Mouse (Mus musculus): ENCODE measurements at regions not wholly inside any gene's neighbourhood (a gene's known extent, or its start where the extent isn't known, plus 50 kb on each side); places are given as distances from the start of the nearest gene placed in this dataset.

DNA sequence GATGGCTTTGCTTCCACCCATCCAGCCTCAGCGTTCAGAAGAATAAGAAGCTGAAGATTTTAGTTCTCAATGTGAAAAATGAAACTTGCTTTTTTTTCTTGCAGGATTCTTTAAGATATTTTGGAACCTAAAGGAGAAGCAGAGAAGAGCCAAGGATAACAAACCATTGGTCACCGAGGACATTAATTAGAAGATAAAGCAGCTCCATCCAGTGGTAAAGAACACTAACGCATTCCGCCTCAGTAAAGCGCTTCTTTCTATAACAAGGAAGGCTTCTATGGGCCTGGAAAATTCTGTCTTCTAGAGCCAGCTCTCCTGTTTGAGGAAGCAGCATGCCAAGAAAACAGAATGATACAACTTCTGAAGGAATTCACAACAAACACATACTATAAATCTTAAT, 83.3 kb upstream of the Nek7 start:
- Histone ChIP-seq H3K36me3 (no peaks in the 10 kb centered on the region), H3K4me3 (replicated peaks) (no peak overlapping the region), H3K9ac (no peak overlapping the region), H3K9me3 (no peaks in the 10 kb centered on the region), H3K27ac (no peak overlapping the region), H3K4me2 (replicated peaks) (no peak overlapping the region), H3K4me1 (replicated peaks) (no peaks in the 10 kb centered on the region), H3K27me3 (replicated peaks) (no peaks in the 10 kb centered on the region)
- WGBS: 63% methylated on average over 5 of the region's 5 CpGs
- no peak for ATAC-seq

DNA sequence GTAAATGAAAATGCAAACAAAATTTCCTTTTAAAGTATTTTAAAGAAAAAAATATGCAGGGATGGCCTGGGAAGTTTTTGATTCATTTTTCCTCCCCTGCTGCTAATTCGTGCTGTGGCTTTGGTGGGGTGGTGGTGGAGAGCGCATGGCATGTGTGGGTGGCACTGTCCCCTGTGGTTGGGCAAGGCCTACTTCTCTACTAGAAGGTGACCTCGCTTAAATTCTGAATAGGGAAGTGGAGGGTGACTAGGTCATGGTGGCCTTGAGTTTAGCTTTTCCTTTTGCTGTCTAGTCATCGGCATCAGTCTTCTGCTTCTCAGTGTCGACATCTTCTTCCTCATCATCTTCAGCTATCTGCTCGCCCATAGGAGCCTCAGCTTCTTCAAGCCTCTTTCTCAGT, 69.3 kb upstream of the Nek7 start:
- WGBS: 84% methylated on average over 6 of the region's 6 CpGs
- no peaks in the 10 kb centered on the region for H3K9me3 ChIP-seq

DNA sequence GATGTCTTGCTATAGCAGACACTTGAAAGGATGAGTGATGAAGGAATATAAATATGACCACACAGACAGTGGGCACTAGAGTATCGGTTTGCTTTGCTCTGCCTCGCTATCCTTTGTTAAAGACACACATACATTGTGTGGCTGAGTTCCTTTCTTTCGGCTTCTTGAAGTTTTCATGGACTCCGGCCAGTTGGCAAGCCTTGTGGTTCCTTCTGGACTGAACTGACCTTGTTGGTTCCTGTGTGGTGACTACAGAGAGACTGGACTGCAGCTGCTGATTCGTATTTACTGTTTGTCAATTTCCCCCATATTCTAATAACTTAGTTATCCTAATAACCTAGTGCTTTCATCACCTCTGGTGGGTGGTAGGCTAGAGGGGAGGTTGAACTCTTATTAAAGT, 66.8 kb upstream of the Nek7 start:
- Histone ChIP-seq H3K9me3 (no peaks in the 10 kb centered on the region), H3K9ac (no peak overlapping the region), H3K27ac (no peak overlapping the region), H3K4me3 (replicated peaks) (no peak overlapping the region), H3K27me3 (replicated peaks) (no peaks in the 10 kb centered on the region), H3K36me3 (no peaks in the 10 kb centered on the region), H3K4me1 (replicated peaks) (no peaks in the 10 kb centered on the region), H3K4me2 (replicated peaks) (no peak overlapping the region)
- ATAC-seq: no peak
- WGBS: 78% methylated on average over 5 of the region's 5 CpGs

More for the DNA sequence above, 69.3 kb upstream of the Nek7 start:
- no peaks in the 10 kb centered on the region for H3K4me1 ChIP-seq (replicated peaks)
- no peaks in the 10 kb centered on the region for H3K27me3 ChIP-seq (replicated peaks)
- H3K4me2 ChIP-seq (replicated peaks): no peak overlapping the region
- H3K27ac ChIP-seq: no peak overlapping the region
- no peak overlapping the region for H3K4me3 ChIP-seq (replicated peaks)
- H3K9ac ChIP-seq: no peak overlapping the region
- no peak for ATAC-seq
- no peaks in the 10 kb centered on the region for H3K36me3 ChIP-seq

DNA sequence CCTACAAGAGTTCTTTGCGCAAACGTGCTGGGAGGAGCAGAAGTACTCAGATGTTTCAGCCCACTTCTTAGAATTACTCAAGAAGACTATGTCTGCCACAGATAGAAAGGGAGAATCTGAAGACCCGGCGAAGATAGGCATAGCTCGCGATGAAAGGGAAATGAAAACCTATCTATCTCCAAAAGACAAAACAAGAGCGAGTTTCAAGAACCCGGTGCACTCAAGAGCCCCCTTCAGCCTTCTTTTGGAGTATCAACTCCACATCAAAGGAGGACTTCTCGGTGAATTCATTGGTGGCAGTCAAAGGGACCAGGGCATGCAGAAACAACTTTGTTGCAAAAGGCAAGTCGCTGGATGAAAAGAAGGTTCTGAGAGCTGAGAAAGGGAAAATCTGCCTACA, 63.8 kb upstream of the Nek7 start:
- no peak overlapping the region for H3K4me3 ChIP-seq (replicated peaks)
- no peaks in the 10 kb centered on the region for H3K27me3 ChIP-seq (replicated peaks)
- no peak overlapping the region for H3K9ac ChIP-seq
- no peak overlapping the region for H3K27ac ChIP-seq
- WGBS: 79% methylated on average over 10 of the region's 10 CpGs
- ATAC-seq: no peak
- H3K4me2 ChIP-seq (replicated peaks): no peak overlapping the region
- no peaks in the 10 kb centered on the region for H3K9me3 ChIP-seq
- H3K36me3 ChIP-seq: no peaks in the 10 kb centered on the region
- no peaks in the 10 kb centered on the region for H3K4me1 ChIP-seq (replicated peaks)

DNA sequence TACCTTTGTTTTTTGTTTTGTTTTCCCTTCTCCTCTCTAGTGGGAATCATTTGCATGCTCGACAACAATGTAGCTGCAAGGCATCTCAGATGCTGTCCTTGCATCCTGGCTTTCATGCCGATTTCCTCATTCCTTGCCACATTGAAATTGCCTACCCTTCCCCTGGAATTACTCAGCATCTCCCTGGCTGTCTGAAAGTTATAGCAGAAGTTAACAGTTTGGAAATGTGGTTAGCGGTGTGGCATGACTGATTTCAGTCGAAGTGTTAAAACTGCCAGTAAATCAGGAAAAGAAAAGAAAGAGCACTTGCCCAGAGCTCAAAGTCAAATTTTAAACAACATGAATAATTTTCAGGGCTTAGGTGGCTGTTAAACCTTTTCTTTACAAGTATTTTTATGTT, 62.0 kb upstream of the Nek7 start:
- 69% methylated on average over 4 of the region's 4 CpGs for WGBS
- H3K36me3 ChIP-seq: no peaks in the 10 kb centered on the region
- H3K4me2 ChIP-seq (replicated peaks): no peak overlapping the region
- no peak overlapping the region for H3K9ac ChIP-seq
- no peak overlapping the region for H3K27ac ChIP-seq
- no peaks in the 10 kb centered on the region for H3K9me3 ChIP-seq
- H3K4me3 ChIP-seq (replicated peaks): no peak overlapping the region
- no peaks in the 10 kb centered on the region for H3K27me3 ChIP-seq (replicated peaks)
- no peak for ATAC-seq
- no peaks in the 10 kb centered on the region for H3K4me1 ChIP-seq (replicated peaks)

DNA sequence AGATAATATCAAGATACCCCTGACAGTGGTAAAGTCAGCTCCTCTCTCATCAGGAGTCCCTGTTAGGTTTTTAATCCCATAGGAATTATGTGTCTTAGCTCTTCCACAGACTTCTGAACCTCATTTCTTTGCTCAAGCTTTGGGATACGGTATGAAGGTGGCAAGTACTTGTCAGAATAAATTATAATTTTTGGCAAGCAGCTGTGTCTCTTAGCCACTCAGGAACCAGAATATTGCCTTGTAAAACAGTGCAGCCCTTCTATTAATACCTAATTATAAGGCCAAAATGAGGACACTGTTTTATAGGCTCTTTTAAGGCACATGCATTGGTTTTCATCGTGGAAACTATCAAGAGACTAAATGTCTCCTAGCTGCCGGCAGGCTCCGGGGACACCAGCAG, 54.3 kb upstream of the Nek7 start:
- Histone ChIP-seq H3K27me3 (replicated peaks) (no peaks in the 10 kb centered on the region), H3K9me3 (no peaks in the 10 kb centered on the region), H3K9ac (no peak overlapping the region), H3K4me1 (replicated peaks) (no peaks in the 10 kb centered on the region), H3K4me2 (replicated peaks) (no peak overlapping the region), H3K27ac (no peak overlapping the region), H3K4me3 (replicated peaks) (no peak overlapping the region), H3K36me3 (no peaks in the 10 kb centered on the region)
- ATAC-seq: no peak
- WGBS: 87% methylated on average over 4 of the region's 4 CpGs

Measured in intestine, embryonic 15.5 days (tissue).